Mouse (Mus musculus) cerebellum, adult 8-10 months (tissue): ENCODE measurements around the gene Arl5a.

Source experiments
- DNase-seq: peaks from one replicate; pipeline ENCODE4 v3.0.0; 2022

Gene Arl5a

DNA sequence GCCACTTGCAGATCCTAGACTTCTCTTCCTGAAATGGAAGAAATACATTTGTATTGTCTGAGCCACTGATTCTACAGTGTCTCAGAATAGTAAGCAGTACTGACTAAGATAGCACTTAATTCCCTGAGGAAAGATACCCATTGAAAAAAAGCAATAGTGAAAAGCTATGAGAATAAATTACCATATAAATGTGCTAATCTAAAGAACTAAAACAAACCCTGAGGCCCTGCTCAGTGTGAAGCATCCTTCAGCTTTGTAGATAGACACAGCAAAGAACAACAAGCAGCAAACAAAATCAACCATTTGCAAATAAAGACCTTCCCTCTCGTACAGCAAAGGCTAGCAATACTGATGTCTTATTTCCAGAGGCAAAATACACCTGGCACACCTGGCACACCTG is 65.0 kb downstream of the Arl5a start:
- no peak for DNase-seq

DNA sequence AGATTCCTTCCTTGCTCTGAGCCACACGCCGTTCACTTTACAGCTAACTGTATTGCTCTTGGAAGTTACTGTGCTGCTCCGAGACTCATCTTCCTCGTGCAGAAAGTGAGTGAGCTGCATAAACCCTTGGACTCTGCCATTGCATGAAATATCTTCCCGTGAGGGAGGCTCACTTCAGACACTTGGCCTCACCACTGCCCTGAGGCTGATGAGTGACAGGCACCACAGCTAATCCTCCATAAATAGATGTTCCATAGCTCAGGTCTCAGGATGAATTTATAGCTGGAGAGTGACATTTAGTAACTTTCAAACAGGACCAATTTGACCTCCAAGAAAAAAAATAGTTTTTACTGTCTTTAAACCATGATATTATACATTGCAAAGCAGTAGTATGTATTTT is 66.5 kb downstream of the Arl5a start:
- no peak for DNase-seq

DNA sequence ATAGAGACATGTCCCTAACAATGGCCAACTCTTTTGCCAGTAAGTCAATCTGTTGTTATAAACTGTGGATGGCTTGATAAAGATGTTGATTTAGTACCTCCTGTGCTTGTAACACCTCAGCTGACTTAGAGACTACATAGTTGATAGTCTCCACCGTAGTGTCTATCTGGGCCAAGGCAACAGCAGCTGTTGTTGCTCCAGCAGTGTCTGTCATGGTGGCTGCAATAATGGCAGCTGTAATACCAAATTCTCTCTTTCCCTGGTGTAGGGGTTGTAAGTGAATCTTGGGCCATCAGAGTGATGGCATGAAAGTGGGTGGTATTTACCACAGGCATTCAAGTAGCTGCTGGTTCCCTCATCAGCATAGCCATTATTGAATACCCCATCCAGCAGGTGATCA is 73.7 kb downstream of the Arl5a start:
- no peak for DNase-seq
